Mouse (Mus musculus) neural tube, embryonic 10.5 days (tissue): ENCODE measurements around the gene Vmn2r14.
"Not testable (repeated sequence)": the region's sequence is repeated elsewhere in the genome, so short reads cannot be mapped to it uniquely, and the experiment has no call there.

Experiments
- DNase-seq: peaks from one replicate; pipeline ENCODE4 v3.0.0-alpha.2; 2017; ENCODE audit warnings: low spot score; ENCODE audit errors: extremely low spot score

Vmn2r14 gene

DNA sequence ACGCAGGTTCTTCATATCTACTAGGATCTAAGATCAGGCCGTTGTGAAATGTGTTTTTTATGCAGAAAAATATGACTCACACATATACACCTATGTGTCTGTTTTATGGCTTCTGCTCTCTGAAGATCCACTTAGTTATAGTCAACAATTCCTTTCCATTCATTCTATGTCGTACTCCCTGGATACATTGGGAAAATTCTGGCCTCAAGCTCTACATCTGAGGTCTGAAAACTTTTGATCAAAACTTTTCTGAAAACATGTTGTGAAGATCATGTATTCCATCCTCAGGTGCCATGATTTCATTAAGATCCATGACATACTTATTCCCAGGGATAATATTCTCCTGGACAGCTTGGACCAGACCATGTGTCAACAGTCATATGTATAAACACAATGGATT, at the start of gene Vmn2r14:
Gene Vmn2r14, minus strand, starts transcription at position 101 of the 400 bp plus-strand sequence.
- DNase-seq: no peak

DNA sequence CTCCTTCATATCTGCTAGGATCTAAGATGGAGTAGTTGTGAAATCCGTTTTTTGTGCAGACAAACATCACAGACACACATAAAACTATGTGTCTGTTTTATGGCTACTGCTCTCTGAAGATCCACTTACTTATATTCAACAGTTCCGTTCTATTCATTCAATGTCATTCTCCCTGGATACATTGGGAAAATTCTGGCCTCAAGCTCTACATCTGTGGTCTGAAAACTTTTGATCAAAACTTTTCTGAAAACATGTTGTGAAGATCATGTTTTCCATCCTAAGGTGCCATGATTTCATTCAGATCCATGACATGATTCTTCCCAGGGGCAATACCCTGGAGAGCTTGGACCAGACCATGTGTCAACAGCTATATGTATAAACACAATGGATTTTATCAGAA, 32.4 kb downstream of the Vmn2r14 start, which contains the start of gene Vmn2r13:
Gene Vmn2r13, minus strand, starts transcription at position 101 of the 400 bp plus-strand sequence.
- DNase-seq: not testable (repeated sequence)

DNA sequence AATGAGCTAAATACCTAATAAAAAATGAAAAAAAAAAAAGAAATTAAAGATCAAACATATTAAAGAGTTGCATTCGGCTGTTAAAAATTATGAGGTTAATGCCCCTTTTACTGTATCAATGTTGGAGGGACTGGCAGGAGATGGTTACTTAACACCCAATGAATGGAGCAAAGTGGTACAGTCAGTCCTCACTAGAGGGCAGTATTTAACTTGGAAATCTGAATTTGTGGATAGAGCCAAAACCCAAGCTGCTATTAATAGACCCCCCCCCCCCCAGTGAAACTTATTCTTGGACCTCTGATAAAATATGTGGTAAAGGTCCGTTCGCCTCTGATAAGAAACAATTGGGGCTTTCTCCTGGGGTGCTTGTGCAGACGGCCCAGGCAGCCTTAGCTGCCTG, 57.7 kb downstream of the Vmn2r14 start:
- not testable (repeated sequence) for DNase-seq
